Mouse (Mus musculus): Measurements from ENCODE around the gene Syne3.

- TF ChIP-seq ZNF384 (IDR thresholded peaks at IDR 0.05; ENCODE audit: low read depth, low read length) (no peak), HCFC1 (IDR thresholded peaks at IDR 0.05; ENCODE audit: borderline replicate concordance, insufficient read depth, low read length) (no peak), ZC3H11A (IDR thresholded peaks at IDR 0.05; ENCODE audit: borderline replicate concordance, low read depth, low read length) (no peak), MAFK (IDR thresholded peaks at IDR 0.05; ENCODE audit: insufficient read depth, low read depth, low read length) (no peak)
Measured at GRCm38 (mm10) chr12:105010213-105010790, 693 bp upstream of the Syne3 start.
